Mouse (Mus musculus): ENCODE measurements around the gene Wbp1l. TPM values are rescaled to one million over a fixed set of nuclear protein-coding genes. Genes with fewer than 3 reads are reported as not detected.

Gene Wbp1l
- polyA plus RNA-seq, 1 experiment from 2014 or later, result 14.9 TPM

- DNase-seq (no peak), ATAC-seq (ENCODE audit: low read depth) (no peak)
- Histone ChIP-seq H3K4me2 (peak overlapping the region; percentile 98), H3K36me3 (no peaks in the 10 kb centered on the region), H3K4me1 (replicated peaks) (peaks cover 45% of the 10 kb centered on the region), H3K27ac (no peak overlapping the region), H3K27me3 (no peaks in the 10 kb centered on the region), H3K4me3 (replicated peaks) (peak overlapping the region; percentile 76), H3K9me3 (replicated peaks) (no peaks in the 10 kb centered on the region), H3K9ac (peak overlapping the region; percentile 74)
- 51% methylated on average over 10 of the region's 10 CpGs for WGBS (ENCODE audit: insufficient replicate concordance)
Observed at GRCm38 (mm10) chr19:46571878-46572244, 27.0 kb upstream of the Wbp1l start.

- Histone ChIP-seq H3K4me3 (replicated peaks) (peak overlapping the region; percentile 76), H3K9ac (peak overlapping the region; percentile 74), H3K27ac (peak overlapping the region; percentile 48), H3K9me3 (replicated peaks) (no peaks in the 10 kb centered on the region), H3K36me3 (no peaks in the 10 kb centered on the region), H3K4me2 (peak overlapping the region; percentile 98), H3K4me1 (replicated peaks) (peaks cover 45% of the 10 kb centered on the region), H3K27me3 (no peaks in the 10 kb centered on the region)
- WGBS (ENCODE audit: insufficient replicate concordance), result under 1% methylated on average over 17 of the region's 17 CpGs
- DNase-seq, result no peak
- peak; percentile 19 for ATAC-seq (ENCODE audit: low read depth)
Observed at GRCm38 (mm10) chr19:46572548-46572947, 26.3 kb upstream of the Wbp1l start.

- Histone ChIP-seq H3K27me3 (no peaks in the 10 kb centered on the region), H3K27ac (peak within 1 kb of the TSS; percentile 85), H3K4me2 (peak within 1 kb of the TSS; percentile 98), H3K4me1 (replicated peaks) (peaks cover 44% of the 10 kb centered on the region), H3K9ac (peak within 1 kb of the TSS; percentile 83), H3K4me3 (replicated peaks) (peak within 1 kb of the TSS; percentile 76), H3K36me3 (no peaks in the 10 kb centered on the region), H3K9me3 (replicated peaks) (no peaks in the 10 kb centered on the region)
- peak; percentile 93 for ATAC-seq (ENCODE audit: low read depth)
- peak; percentile 94 for DNase-seq
- under 1% methylated on average over 61 of the region's 67 CpGs for WGBS (ENCODE audit: insufficient replicate concordance)
Observed at GRCm38 (mm10) chr19:46572951-46573937, 25.6 kb upstream of the Wbp1l start, which contains the start of the genes Arl3 and Sfxn2. TSS of gene Arl3 (minus strand) at chr19:46573198. TSS of gene Sfxn2 (plus strand) at chr19:46573365.

- ATAC-seq (ENCODE audit: low read depth) (no peak), DNase-seq (no peak)
- 28% methylated on average over 6 of the region's 6 CpGs for WGBS (ENCODE audit: insufficient replicate concordance)
- H3K27ac ChIP-seq, result peak overlapping the region; percentile 85
- no peaks in the 10 kb centered on the region for H3K36me3 ChIP-seq
- peak overlapping the region; percentile 98 for H3K4me2 ChIP-seq
- H3K9ac ChIP-seq, result peak overlapping the region; percentile 83
- H3K9me3 ChIP-seq (replicated peaks), result no peaks in the 10 kb centered on the region
- H3K27me3 ChIP-seq, result no peaks in the 10 kb centered on the region
- H3K4me1 ChIP-seq (replicated peaks), result peaks cover 51% of the 10 kb centered on the region
- peak overlapping the region; percentile 76 for H3K4me3 ChIP-seq (replicated peaks)
Observed at GRCm38 (mm10) chr19:46573990-46574389, 24.9 kb upstream of the Wbp1l start.

- H3K4me1 ChIP-seq (replicated peaks), result peaks cover 51% of the 10 kb centered on the region
- peak overlapping the region; percentile 83; the same call in 1 of the 2 replicates for H3K9ac ChIP-seq
- peak overlapping the region; percentile 76; the same call in 1 of the 2 replicates for H3K4me3 ChIP-seq (replicated peaks)
Observed at GRCm38 (mm10) chr19:46575196-46575595, 23.7 kb upstream of the Wbp1l start.

GRCm38 (mm10) chr19:46587823-46588508 lies 10.9 kb upstream of the Wbp1l start:
- Histone ChIP-seq H3K27ac (no peak overlapping the region), H3K4me1 (replicated peaks) (no peaks in the 10 kb centered on the region), H3K36me3 (peaks cover 57% of the 10 kb centered on the region), H3K9me3 (replicated peaks) (no peaks in the 10 kb centered on the region), H3K27me3 (no peaks in the 10 kb centered on the region), H3K9ac (no peak overlapping the region), H3K4me2 (no peak overlapping the region), H3K4me3 (replicated peaks) (no peak overlapping the region)
- ATAC-seq (ENCODE audit: low read depth), result peak; percentile 30; the same call in 1 of the 2 replicates
- 62% methylated on average over 13 of the region's 13 CpGs for whole genome bisulfite sequencing (ENCODE audit: insufficient replicate concordance)
- DNase-seq, result peak; percentile 63

More at GRCm38 (mm10) chr19:46575196-46575595, 23.7 kb upstream of the Wbp1l start:
- DNase-seq (no peak), ATAC-seq (ENCODE audit: low read depth) (no peak)
- H3K27ac ChIP-seq, result peak overlapping the region; percentile 85
- no peaks in the 10 kb centered on the region for H3K9me3 ChIP-seq (replicated peaks)
- H3K4me2 ChIP-seq, result peak overlapping the region; percentile 98
- 54% methylated on average over 4 of the region's 4 CpGs for WGBS (ENCODE audit: insufficient replicate concordance)
- no peaks in the 10 kb centered on the region for H3K27me3 ChIP-seq
- no peaks in the 10 kb centered on the region for H3K36me3 ChIP-seq

- no peak for DNase-seq
- Histone ChIP-seq H3K27ac (no peak overlapping the region), H3K27me3 (no peaks in the 10 kb centered on the region), H3K36me3 (peaks cover 66% of the 10 kb centered on the region), H3K4me2 (no peak overlapping the region), H3K9ac (no peak overlapping the region), H3K4me1 (replicated peaks) (no peaks in the 10 kb centered on the region), H3K4me3 (replicated peaks) (no peak overlapping the region), H3K9me3 (replicated peaks) (no peaks in the 10 kb centered on the region)
- no peak for ATAC-seq (ENCODE audit: low read depth)
- 75% methylated on average over 6 of the region's 6 CpGs for WGBS (ENCODE audit: insufficient replicate concordance)
Observed at GRCm38 (mm10) chr19:46591575-46591974, 7.3 kb upstream of the Wbp1l start.

- ATAC-seq (ENCODE audit: low read depth) (no peak), DNase-seq (no peak)
- 88% methylated on average over 9 of the region's 9 CpGs for WGBS (ENCODE audit: insufficient replicate concordance)
- H3K36me3 ChIP-seq, result peaks cover 62% of the 10 kb centered on the region
- H3K9ac ChIP-seq, result no peak overlapping the region
- H3K27ac ChIP-seq, result no peak overlapping the region
- H3K9me3 ChIP-seq (replicated peaks), result no peaks in the 10 kb centered on the region
- H3K4me3 ChIP-seq (replicated peaks), result no peak overlapping the region
- no peaks in the 10 kb centered on the region for H3K27me3 ChIP-seq
- H3K4me1 ChIP-seq (replicated peaks), result peaks cover under 1% of the 10 kb centered on the region
- H3K4me2 ChIP-seq, result no peak overlapping the region
Observed at GRCm38 (mm10) chr19:46592751-46593439, 6.0 kb upstream of the Wbp1l start.

- Histone ChIP-seq H3K27me3 (no peaks in the 10 kb centered on the region), H3K4me2 (peak overlapping the region; percentile 93), H3K9me3 (replicated peaks) (no peaks in the 10 kb centered on the region), H3K27ac (no peak overlapping the region; the same call in 1 of the 2 replicates), H3K4me1 (replicated peaks) (peaks cover 43% of the 10 kb centered on the region), H3K4me3 (replicated peaks) (peak overlapping the region; percentile 96), H3K9ac (no peak overlapping the region), H3K36me3 (peaks cover 21% of the 10 kb centered on the region; the same call in 1 of the 2 replicates)
- 86% methylated on average over 4 of the region's 4 CpGs for WGBS (ENCODE audit: insufficient replicate concordance)
- DNase-seq, result no peak
- ATAC-seq (ENCODE audit: low read depth), result no peak
Observed at GRCm38 (mm10) chr19:46598187-46598586, 697 bp upstream of the Wbp1l start.

- peaks cover 47% of the 10 kb centered on the region for H3K4me1 ChIP-seq (replicated peaks)
- peak overlapping the region; percentile 89 for H3K9ac ChIP-seq
- H3K27me3 ChIP-seq, result no peaks in the 10 kb centered on the region
- no peaks in the 10 kb centered on the region for H3K9me3 ChIP-seq (replicated peaks)
- peak overlapping the region; percentile 96 for H3K4me3 ChIP-seq (replicated peaks)
- ATAC-seq (ENCODE audit: low read depth), result 0 out of 2 replicates have a peak, but pooled peaks have one; percentile 1
- 10% methylated on average over 22 of the region's 22 CpGs for WGBS (ENCODE audit: insufficient replicate concordance)
- H3K4me2 ChIP-seq, result peak overlapping the region; percentile 93
- H3K36me3 ChIP-seq, result peaks cover 11% of the 10 kb centered on the region; the same call in 1 of the 2 replicates
- H3K27ac ChIP-seq, result peak overlapping the region; percentile 74
- DNase-seq, result no peak
Observed at GRCm38 (mm10) chr19:46599375-46600256, 732 bp downstream of the Wbp1l start.

Data from liver, embryonic 13.5 days (tissue).